Comparison of ENCODE assay signal across 8 mouse cellular contexts in genomic region chr5:146220879-146221714, GRCm38 (mm10). TPM values are rescaled to one million over a fixed set of nuclear protein-coding genes. Genes with fewer than 3 reads are reported as not detected.
DNase-seq lines count a peak whose midpoint lies in the region; ATAC-seq lines count a peak whose summit lies in the region.

Gene Rnf6, minus strand, starts transcription at chr5:146221555.

- peak within 1 kb of the TSS; percentile 95 for H3K4me3 ChIP-seq in brown adipose tissue, adult 24 weeks (ENCODE audit: insufficient read depth, low read depth, low read length)
- H3K4me3 ChIP-seq in heart, embryonic 13.5 days = peak within 1 kb of the TSS; percentile 76
- peak within 1 kb of the TSS; percentile 90 for H3K4me3 ChIP-seq in liver, embryonic 12.5 days
- H3K4me3 ChIP-seq in stomach, embryonic 15.5 days (replicated peaks) = peak within 1 kb of the TSS; percentile 81

- H3K4me1 ChIP-seq in brown adipose tissue, adult 24 weeks (ENCODE audit: control insufficient read depth, insufficient read depth, insufficient read length, low read length) = peaks cover 2% of the 10 kb centered on the region; the same call in 1 of the 2 replicates
- H3K4me1 ChIP-seq in heart, embryonic 13.5 days = peaks cover 18% of the 10 kb centered on the region
- H3K4me1 ChIP-seq in liver, embryonic 12.5 days = peaks cover 26% of the 10 kb centered on the region
- H3K4me1 ChIP-seq in stomach, embryonic 15.5 days = 0 out of 2 replicates have a peak, but pooled peaks cover 4% of the 10 kb centered on the region

- peak within 1 kb of the TSS; percentile 95 for H3K27ac ChIP-seq in brown adipose tissue, adult 24 weeks (replicated peaks; ENCODE audit: low read depth, low read length)
- peak within 1 kb of the TSS; percentile 98 for H3K27ac ChIP-seq in heart, embryonic 13.5 days (replicated peaks)
- peak within 1 kb of the TSS; percentile 100 for H3K27ac ChIP-seq in liver, embryonic 12.5 days
- peak within 1 kb of the TSS; percentile 99 for H3K27ac ChIP-seq in stomach, embryonic 15.5 days

- peak; percentile 98 for ATAC-seq in heart, embryonic 13.5 days (ENCODE audit: extremely low read depth, insufficient number of reproducible peaks, low FRiP score, low TSS enrichment)
- peak; percentile 99 for ATAC-seq in liver, embryonic 12.5 days
- peak; percentile 98 for ATAC-seq in stomach, embryonic 15.5 days (ENCODE audit: insufficient read depth, low FRiP score, low read depth)

- H3K4me2 ChIP-seq in heart, embryonic 13.5 days = peak within 1 kb of the TSS; percentile 84
- peak within 1 kb of the TSS; percentile 80 for H3K4me2 ChIP-seq in liver, embryonic 12.5 days
- peak within 1 kb of the TSS; percentile 59 for H3K4me2 ChIP-seq in stomach, embryonic 15.5 days

- DNase-seq in CD4-positive, CD25-positive, alpha-beta regulatory T cell, adult 2 months (ENCODE audit: low read depth, low spot score) = peak; percentile 95
- peak; percentile 81 for DNase-seq in fat pad, adult 2 months (ENCODE audit: extremely low read depth, low read depth, low spot score)
- DNase-seq in kidney, postnatal 10 days = peak; percentile 96
- peak; percentile 93 to 94 for DNase-seq in natural killer cell, adult 2 months (ENCODE audit: low spot score in 2 of 2)

- H3K9ac ChIP-seq in heart, embryonic 13.5 days = peak within 1 kb of the TSS; percentile 92
- peak within 1 kb of the TSS; percentile 89 for H3K9ac ChIP-seq in liver, embryonic 12.5 days
- peak within 1 kb of the TSS; percentile 56 for H3K9ac ChIP-seq in stomach, embryonic 15.5 days

- peaks cover 39% of the 10 kb centered on the region for H3K36me3 ChIP-seq in heart, embryonic 13.5 days
- H3K36me3 ChIP-seq in liver, embryonic 12.5 days = peaks cover 37% of the 10 kb centered on the region
- peaks cover 7% of the 10 kb centered on the region; the same call in 1 of the 2 replicates for H3K36me3 ChIP-seq in stomach, embryonic 15.5 days

- H3K27me3 ChIP-seq in heart, embryonic 13.5 days (replicated peaks) = no peaks in the 10 kb centered on the region
- H3K27me3 ChIP-seq in liver, embryonic 12.5 days (replicated peaks) = no peaks in the 10 kb centered on the region
- no peaks in the 10 kb centered on the region for H3K27me3 ChIP-seq in stomach, embryonic 15.5 days (replicated peaks)

- under 1% methylated on average over 67 of the region's 67 CpGs for WGBS in heart, embryonic 13.5 days
- 4% methylated on average over 67 of the region's 67 CpGs for WGBS in liver, embryonic 12.5 days (ENCODE audit: insufficient replicate concordance)
- WGBS in stomach, embryonic 15.5 days = under 1% methylated on average over 66 of the region's 67 CpGs

- H3K9me3 ChIP-seq in heart, embryonic 13.5 days = no peaks in the 10 kb centered on the region
- no peaks in the 10 kb centered on the region for H3K9me3 ChIP-seq in liver, embryonic 12.5 days (replicated peaks)
- no peaks in the 10 kb centered on the region for H3K9me3 ChIP-seq in stomach, embryonic 15.5 days

RNA-seq across cellular contexts. Expression of gene Rnf6, which starts in this region (rescaled TPM):
- polyA plus RNA-seq in brown adipose tissue, adult 24 weeks (2012; ENCODE audit: insufficient read depth, insufficient read length, missing spikeins) = 31.2 and 34.1 TPM in 2 replicates
- polyA plus RNA-seq in heart, embryonic 13.5 days (2015; fragmentation: Nextera tagmentation; extraction: Ambion mirVana) = 35.0 and 39.3 TPM in 2 replicates
- polyA plus RNA-seq in liver, embryonic 12.5 days (2016; fragmentation: Nextera tagmentation; extraction: Ambion mirVana) = 24.8 and 25.3 TPM in 2 replicates
- 47.1 and 48.2 TPM in 2 replicates for polyA plus RNA-seq in stomach, embryonic 15.5 days (2015; fragmentation: Nextera tagmentation; extraction: Ambion mirVana)

Comparison
In these comparisons a context has a peak if more than half of its experiments do, and no peak if none do; other contexts are left out.
1. Peak in every context shown above with its lines: DNase-seq, ATAC-seq, H3K4me3 ChIP-seq and H3K27ac ChIP-seq.